In the genomic region with DNA sequence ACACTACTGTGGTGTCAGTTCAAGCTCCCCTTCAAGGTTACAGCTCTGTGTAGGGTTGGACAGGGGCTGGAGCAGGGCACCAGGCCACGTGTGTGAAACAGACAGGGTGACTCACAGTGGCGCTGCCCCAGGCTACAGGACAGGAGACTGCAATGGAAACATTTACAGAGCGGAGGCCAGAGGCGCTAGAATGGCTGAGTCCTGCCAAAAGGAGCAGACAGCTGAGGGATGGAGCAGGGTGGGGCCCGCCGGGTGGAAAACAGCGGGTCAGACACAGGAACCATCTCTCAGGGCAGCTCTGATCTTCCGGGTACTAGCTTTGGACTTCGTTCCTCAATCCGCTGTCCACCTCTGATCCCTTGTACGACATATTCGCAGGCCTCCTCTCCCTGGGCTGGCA, we compare ENCODE assay signal across 10 mouse cellular contexts. TPM values are rescaled to one million over a fixed set of nuclear protein-coding genes. Genes with fewer than 3 reads are reported as not detected.
DNase-seq lines count a peak whose midpoint lies in the region; ATAC-seq and TF ChIP-seq lines count a peak whose summit lies in the region.
"Had no signal": no experiment of that assay in that cellular context is flagged by ENCODE, and none has a peak within 500 bp of the region (broad histone marks: within the 10 kb centered on the region; RNA-seq: fewer than 3 reads in every experiment).

No protein-coding gene starts in this region.

- H3K27ac ChIP-seq in liver, embryonic 12.5 days, result peak overlapping the region; percentile 33; the same call in 1 of the 2 replicates
- peak overlapping the region; percentile 63 for H3K27ac ChIP-seq in kidney, embryonic 15.5 days
- H3K27ac ChIP-seq in small intestine, adult 2 months (ENCODE audit: insufficient read depth, low read depth, low read length), result peak overlapping the region; percentile 65

- ATAC-seq in liver, embryonic 12.5 days, result no peak
- ATAC-seq in kidney, embryonic 15.5 days (replicated peaks; ENCODE audit: low FRiP score), result no peak
- ATAC-seq in cerebellum, adult (ENCODE audit: insufficient number of reproducible peaks, low FRiP score, low TSS enrichment), result no peak

- no peak for TF ChIP-seq POLR2A in small intestine, adult 2 months (IDR thresholded peaks at IDR 0.05; ENCODE audit: low read depth, low read length)

- peaks cover 7% of the 10 kb centered on the region; the same call in 1 of the 2 replicates for H3K36me3 ChIP-seq in liver, embryonic 12.5 days
- H3K36me3 ChIP-seq in kidney, embryonic 15.5 days, result 0 out of 2 replicates have a peak, but pooled peaks cover 1% of the 10 kb centered on the region
- no peaks in the 10 kb centered on the region for H3K36me3 ChIP-seq in small intestine, adult 2 months (ENCODE audit: control insufficient read depth, insufficient read depth, low read length)

- no peak overlapping the region for H3K4me3 ChIP-seq in liver, embryonic 12.5 days
- no peak overlapping the region for H3K4me3 ChIP-seq in kidney, embryonic 15.5 days (replicated peaks)
- no peak overlapping the region for H3K4me3 ChIP-seq in small intestine, adult 2 months (ENCODE audit: low read depth, low read length)

- no peaks in the 10 kb centered on the region for H3K9me3 ChIP-seq in liver, embryonic 12.5 days (replicated peaks)
- H3K9me3 ChIP-seq in kidney, embryonic 15.5 days (replicated peaks), result no peaks in the 10 kb centered on the region

- H3K27me3 ChIP-seq in liver, embryonic 12.5 days (replicated peaks), result no peaks in the 10 kb centered on the region
- H3K27me3 ChIP-seq in kidney, embryonic 15.5 days, result no peaks in the 10 kb centered on the region
- no peaks in the 10 kb centered on the region for H3K27me3 ChIP-seq in small intestine, adult 2 months (ENCODE audit: control insufficient read depth, insufficient read depth, low read length)

- H3K4me1 ChIP-seq in liver, embryonic 12.5 days, result peaks cover 57% of the 10 kb centered on the region
- H3K4me1 ChIP-seq in kidney, embryonic 15.5 days, result peaks cover 77% of the 10 kb centered on the region
- peaks cover 11% of the 10 kb centered on the region for H3K4me1 ChIP-seq in small intestine, adult 2 months (ENCODE audit: control insufficient read depth, insufficient read depth, insufficient read length, low read length)

- intact Hi-C loops in left cerebral cortex, postnatal 4 days (cut with DNase I), result no loop called here

- WGBS in liver, embryonic 12.5 days (ENCODE audit: insufficient replicate concordance), result 70% methylated on average over 12 of the region's 12 CpGs
- 70% methylated on average over 12 of the region's 12 CpGs for WGBS in kidney, embryonic 15.5 days
- WGBS in small intestine, adult 2 months, result 14% methylated on average over 12 of the region's 12 CpGs

- H3K9ac ChIP-seq in liver, embryonic 12.5 days, result no peak overlapping the region
- no peak overlapping the region for H3K9ac ChIP-seq in kidney, embryonic 15.5 days

- no peak overlapping the region for H3K4me2 ChIP-seq in liver, embryonic 12.5 days
- no peak overlapping the region for H3K4me2 ChIP-seq in kidney, embryonic 15.5 days

- TF ChIP-seq CTCF in small intestine, adult 2 months (IDR thresholded peaks at IDR 0.05; ENCODE audit: extremely low read depth, insufficient read length, insufficient replicate concordance, low read depth, low read length), result no peak

- DNase-seq in liver, result no peak
- peak; percentile 75 to 84 for DNase-seq in gastrocnemius, adult 8-10 months (ENCODE audit: low spot score in 2 of 2)
- no peak for DNase-seq in layer of hippocampus, adult 9-10 months (ENCODE audit: low spot score)
- no peak for DNase-seq in left cerebral cortex, postnatal 4 days

RNA-seq across cellular contexts. Expression of gene C130050O18Rik, which starts 4.3 kb away (rescaled TPM):
- polyA plus RNA-seq in liver, embryonic 12.5 days (2016; fragmentation: Nextera tagmentation; extraction: Ambion mirVana), result 0.72 and 0.75 TPM in 2 replicates
- total RNA-seq in gastrocnemius, adult 8-10 months (2022), result under 1 TPM in 2 of 4 experiments, not detected in 2; 0.15 to 0.27 TPM
- polyA plus RNA-seq in kidney, embryonic 15.5 days (2015; fragmentation: Nextera tagmentation; extraction: Ambion mirVana), result 0.60 and 1.2 TPM in 2 replicates
- 3.0 and 3.5 TPM in 2 replicates for polyA plus RNA-seq in small intestine, adult 2 months (2012; rRNA removed)
- total RNA-seq in left cerebral cortex, postnatal 4 days (2021), result not detected

RNA-seq across cellular contexts. Expression of gene Gper1, which starts 13.5 kb away (rescaled TPM):
- 0.39 and 0.51 TPM in 2 replicates for polyA plus RNA-seq in liver, embryonic 12.5 days (2016; fragmentation: Nextera tagmentation; extraction: Ambion mirVana)
- under 1 TPM; 0.24 to 0.77 (median 0.61) TPM for total RNA-seq in gastrocnemius, adult 8-10 months (2022)
- polyA plus RNA-seq in kidney, embryonic 15.5 days (2015; fragmentation: Nextera tagmentation; extraction: Ambion mirVana), result 5.1 and 5.7 TPM in 2 replicates
- 1.8 and 2.1 TPM in 2 replicates for polyA plus RNA-seq in small intestine, adult 2 months (2012; rRNA removed)
- total RNA-seq in left cerebral cortex, postnatal 4 days (2021), result 1 to 10 TPM; 3.0 to 3.2 TPM

RNA-seq across cellular contexts. Expression of gene Gpr146, which starts 31.9 kb away (rescaled TPM):
- 18.3 and 19.3 TPM in 2 replicates for polyA plus RNA-seq in liver, embryonic 12.5 days (2016; fragmentation: Nextera tagmentation; extraction: Ambion mirVana)
- total RNA-seq in gastrocnemius, adult 8-10 months (2022), result 10 to 100 TPM; 20.9 to 28.6 (median 25.4) TPM
- polyA plus RNA-seq in kidney, embryonic 15.5 days (2015; fragmentation: Nextera tagmentation; extraction: Ambion mirVana), result 4.1 and 5.4 TPM in 2 replicates
- polyA plus RNA-seq in small intestine, adult 2 months (2012; rRNA removed), result 4.0 and 6.8 TPM in 2 replicates
- total RNA-seq in left cerebral cortex, postnatal 4 days (2021), result 1 to 10 TPM; 2.2 to 2.5 TPM

RNA-seq across cellular contexts. Expression of gene 3110082I17Rik, which starts 50.9 kb away (rescaled TPM):
- 30.6 and 33.5 TPM in 2 replicates for polyA plus RNA-seq in liver, embryonic 12.5 days (2016; fragmentation: Nextera tagmentation; extraction: Ambion mirVana)
- total RNA-seq in gastrocnemius, adult 8-10 months (2022), result 10 to 100 TPM in 1 of 4 experiments, 1 to 10 TPM in 3; 6.6 to 10.2 (median 9.1) TPM
- polyA plus RNA-seq in kidney, embryonic 15.5 days (2015; fragmentation: Nextera tagmentation; extraction: Ambion mirVana), result 39.9 and 43.3 TPM in 2 replicates
- 6.1 and 6.2 TPM in 2 replicates for polyA plus RNA-seq in small intestine, adult 2 months (2012; rRNA removed)
- total RNA-seq in left cerebral cortex, postnatal 4 days (2021), result 10 to 100 TPM; 18.0 to 19.2 TPM

RNA-seq across cellular contexts. Expression of gene Cyp2w1, which starts 57.0 kb away (rescaled TPM):
- not detected in 2 replicates for polyA plus RNA-seq in liver, embryonic 12.5 days (2016; fragmentation: Nextera tagmentation; extraction: Ambion mirVana)
- not detected for total RNA-seq in gastrocnemius, adult 8-10 months (2022)
- 0.16 and 0.60 TPM in 2 replicates for polyA plus RNA-seq in kidney, embryonic 15.5 days (2015; fragmentation: Nextera tagmentation; extraction: Ambion mirVana)
- 0.32 and 2.0 TPM in 2 replicates for polyA plus RNA-seq in small intestine, adult 2 months (2012; rRNA removed)
- total RNA-seq in left cerebral cortex, postnatal 4 days (2021), result not detected
- total RNA-seq: ES-E14 had no signal
- polyA plus RNA-seq: gonadal fat pad, adult 2 months had no signal

Comparison
In these comparisons a context has a peak if more than half of its experiments do, and no peak if none do; other contexts are left out.
1. DNase-seq: peak in gastrocnemius, adult 8-10 months (2 of 2); none in liver (single experiment), layer of hippocampus, adult 9-10 months (single experiment) and left cerebral cortex, postnatal 4 days (single experiment).
2. Peak in every context shown above with its lines, with median percentiles within 50 percentile points of each other: H3K27ac ChIP-seq.